Mouse (Mus musculus) MEL (cell line): ENCODE results near the gene Tmem86b. TPM values are rescaled to one million over a fixed set of nuclear protein-coding genes. Genes with fewer than 3 reads are reported as not detected.

Experiments
- DNase-seq: peaks from one replicate; pipeline ENCODE4 v3.0.0; 2011; ENCODE audit warnings: low read depth, low spot score
- H3K27ac ChIP-seq: 2 replicates; pipeline ENCODE4 v1.5.1; 2012; ENCODE audit warnings: low read depth, mild to moderate bottlenecking, control low read depth, low read length, moderate library complexity; ENCODE audit not compliant: control insufficient read depth
- H3K27me3 ChIP-seq, 2 experiments: fragments of 150-350 bp in 1 of 2; sonication (generic) in 1 of 2; 2 replicates each; pipeline ENCODE4 v1.6.1; 2012; ENCODE audit warnings: low read length in 2 of 2, mild to moderate bottlenecking in 2 of 2, improper control_type of control experiment in 1 of 2, moderate library complexity in 1 of 2; ENCODE audit not compliant: insufficient read depth in 2 of 2, control insufficient read depth in 1 of 2
- H3K36me3 ChIP-seq, 2 experiments: 2 replicates each; pipeline ENCODE4 v1.6.1; 2012 to 2014; ENCODE audit warnings: low read length in 2 of 2, improper control_type of control experiment in 1 of 2, inconsistent platforms in 1 of 2, mild to moderate bottlenecking in 1 of 2; ENCODE audit not compliant: insufficient read depth in 2 of 2, control insufficient read depth in 1 of 2
- H3K4me1 ChIP-seq, 2 experiments: fragments of 150-350 bp in 1 of 2; sonication (generic) in 1 of 2; 2 replicates each; pipeline ENCODE4 v1.6.1; 2012; ENCODE audit warnings: low read length in 2 of 2, improper control_type of control experiment in 1 of 2, mild to moderate bottlenecking in 1 of 2; ENCODE audit not compliant: insufficient read depth in 2 of 2, control insufficient read depth in 1 of 2
- H3K4me3 ChIP-seq, 2 experiments: fragments of 150-350 bp in 1 of 2; sonication (generic) in 1 of 2; 2 replicates each; pipeline ENCODE4 v1.5.1; 2012; ENCODE audit warnings: low read depth in 2 of 2, low read length in 2 of 2, mild to moderate bottlenecking in 2 of 2, moderate library complexity in 2 of 2, control low read depth in 1 of 2, improper control_type of control experiment in 1 of 2; ENCODE audit not compliant: control insufficient read depth in 1 of 2, insufficient read depth in 1 of 2
- H3K79me2 ChIP-seq: 2 replicates; pipeline ENCODE4 v1.6.1; 2012; ENCODE audit warnings: mild to moderate bottlenecking, low read length, moderate library complexity; ENCODE audit not compliant: control insufficient read depth, poor library complexity, insufficient read depth
- H3K9ac ChIP-seq: 2 replicates; pipeline ENCODE4 v1.6.1; 2012; ENCODE audit warnings: low read depth, mild to moderate bottlenecking, control low read depth, low read length, moderate library complexity; ENCODE audit not compliant: control insufficient read depth, poor library complexity, severe bottlenecking
- H3K9me3 ChIP-seq: fragments of 150-350 bp; sonication (generic); replicated peaks from 2 replicates; pipeline ENCODE4 v1.6.1; 2012; ENCODE audit warnings: mild to moderate bottlenecking, low read length, improper control_type of control experiment, moderate library complexity; ENCODE audit not compliant: insufficient read depth
- CHD1 ChIP-seq: IDR thresholded peaks from 2 replicates; pipeline ENCODE4 v1.6.1; 2012; ENCODE audit warnings: low read depth, mild to moderate bottlenecking, inconsistent platforms, low read length, improper control_type of control experiment
- CTCF ChIP-seq, 3 experiments: IDR thresholded peaks in 2 of 3; conservative IDR thresholded peaks in 1 of 3; 2 replicates each; pipeline ENCODE4 v1.5.1; 2011 to 2012; ENCODE audit warnings: low read length in 3 of 3, low read depth in 2 of 3, mild to moderate bottlenecking in 2 of 3, improper control_type of control experiment in 1 of 3, inconsistent platforms in 1 of 3, mixed read lengths in 1 of 3, moderate library complexity in 1 of 3; ENCODE audit not compliant: control insufficient read depth in 1 of 3, insufficient read depth in 1 of 3, poor library complexity in 1 of 3, severe bottlenecking in 1 of 3
- ELF1 ChIP-seq: IDR thresholded peaks from 2 replicates; pipeline ENCODE4 v1.6.1; 2014; ENCODE audit warnings: low read depth, mild to moderate bottlenecking, inconsistent platforms, low read length, improper control_type of control experiment, moderate library complexity
- ETS1 ChIP-seq: IDR thresholded peaks from 2 replicates; pipeline ENCODE4 v1.6.1; 2012; ENCODE audit warnings: low read depth, mild to moderate bottlenecking, inconsistent platforms, low read length, improper control_type of control experiment, moderate library complexity
- GABPA ChIP-seq: IDR thresholded peaks from 2 replicates; pipeline ENCODE4 v1.6.1; 2012; ENCODE audit warnings: low read depth, mild to moderate bottlenecking, inconsistent platforms, low read length, improper control_type of control experiment, moderate library complexity
- JUND ChIP-seq: IDR thresholded peaks from 2 replicates; pipeline ENCODE4 v1.6.1; 2011; ENCODE audit warnings: low read depth, mild to moderate bottlenecking, improper control_type of control experiment, low read length
- MAZ ChIP-seq: IDR thresholded peaks from 2 replicates; pipeline ENCODE4 v1.6.1; 2012; ENCODE audit warnings: low read depth, mild to moderate bottlenecking, inconsistent platforms, low read length, improper control_type of control experiment
- MYB ChIP-seq: IDR thresholded peaks from 2 replicates; pipeline ENCODE4 v1.6.1; 2011; ENCODE audit warnings: mild to moderate bottlenecking, low read depth, low read length, improper control_type of control experiment
- NELFE ChIP-seq: IDR thresholded peaks from 2 replicates; pipeline ENCODE4 v1.6.1; 2011; ENCODE audit warnings: low read depth, low read length, improper control_type of control experiment
- NRF1 ChIP-seq: IDR thresholded peaks from 2 replicates; pipeline ENCODE4 v1.6.1; 2014; ENCODE audit warnings: low read depth, mild to moderate bottlenecking, inconsistent platforms, low read length, improper control_type of control experiment, moderate library complexity; ENCODE audit not compliant: poor library complexity, insufficient read depth, severe bottlenecking
- POLR2A ChIP-seq, 2 experiments: IDR thresholded peaks; 2 replicates each; pipeline ENCODE4 v1.6.1; 2011 to 2012; ENCODE audit warnings: low read length in 2 of 2, mild to moderate bottlenecking in 2 of 2, control low read depth in 1 of 2, improper control_type of control experiment in 1 of 2, low read depth in 1 of 2, moderate library complexity in 1 of 2; ENCODE audit not compliant: control insufficient read depth in 1 of 2, insufficient read depth in 1 of 2, poor library complexity in 1 of 2
- POLR2AphosphoS2 ChIP-seq: IDR thresholded peaks from 2 replicates; pipeline ENCODE4 v1.6.1; 2011; ENCODE audit warnings: low read length, improper control_type of control experiment
- POLR2AphosphoS5 ChIP-seq: IDR thresholded peaks from 2 replicates; pipeline ENCODE4 v1.6.1; 2012; ENCODE audit warnings: low read depth, borderline replicate concordance, mild to moderate bottlenecking, inconsistent platforms, low read length, moderate library complexity, mixed read lengths
- RCOR1 ChIP-seq: IDR thresholded peaks from 2 replicates; pipeline ENCODE4 v1.6.1; 2012; ENCODE audit warnings: low read depth, mild to moderate bottlenecking, inconsistent platforms, low read length, improper control_type of control experiment
- TAL1 ChIP-seq: IDR thresholded peaks from 2 replicates; pipeline ENCODE4 v1.6.1; 2012; ENCODE audit warnings: mild to moderate bottlenecking, inconsistent platforms, low read length, moderate library complexity, mixed read lengths
- TBP ChIP-seq: IDR thresholded peaks from 2 replicates; pipeline ENCODE4 v1.8.0; 2011; ENCODE audit warnings: low read depth, low read length, improper control_type of control experiment
- TCF12 ChIP-seq: IDR thresholded peaks from 2 replicates; pipeline ENCODE4 v1.6.1; 2014; ENCODE audit warnings: low read depth, mild to moderate bottlenecking, inconsistent platforms, low read length, improper control_type of control experiment, moderate library complexity
- UBTF ChIP-seq: IDR thresholded peaks from 2 replicates; pipeline ENCODE4 v1.6.1; 2012; ENCODE audit warnings: low read depth, mild to moderate bottlenecking, inconsistent platforms, low read length, improper control_type of control experiment, moderate library complexity, borderline replicate concordance; ENCODE audit not compliant: insufficient read depth
- ZC3H11A ChIP-seq: IDR thresholded peaks from 2 replicates; pipeline ENCODE4 v1.6.1; 2012; ENCODE audit warnings: low read depth, mild to moderate bottlenecking, inconsistent platforms, low read length, improper control_type of control experiment
- polyA plus RNA-seq, 2 experiments: library from polyadenylated mRNA; stranded (reverse) in 1 of 2; unstranded in 1 of 2; fragments of >175 nt in 1 of 2; fragments of >200 nt in 1 of 2; gene quantifications; 2 replicates each; pipeline versions ENCODE4 v1.2.1 to v1.2.4; 2012; ENCODE audit warnings: low replicate concordance in 2 of 2, low read depth in 1 of 2; ENCODE audit not compliant: insufficient read length in 2 of 2, insufficient read depth in 1 of 2, missing spikeins in 1 of 2
- total RNA-seq: library from RNA; depleted of rRNA; stranded (reverse); fragments of 300-350 nt; gene quantifications from 2 replicates; pipeline ENCODE4 v1.2.3, GENCODE M21; 2012

Tmem86b gene
- total and polyA plus RNA-seq, 3 experiments: 10.2 to 31.6 TPM; not detected in 1

- Histone ChIP-seq H3K79me2 (no peaks in the 10 kb centered on the region), H3K9me3 (no peaks in the 10 kb centered on the region), H3K36me3 (0 out of 4 replicates have a peak, but pooled peaks cover 0 to 2% of the 10 kb centered on the region in 2 experiments), H3K4me3 (no peak overlapping the region), H3K9ac (no peak overlapping the region), H3K4me1 (peaks cover 0 to 11% of the 10 kb centered on the region in 2 experiments; a peak in 2 of 4 replicates), H3K27ac (no peak overlapping the region), H3K27me3 (no peaks in the 10 kb centered on the region; a peak in 1 of 4 replicates)
- TF ChIP-seq TAL1: no peak
- no peak for TF ChIP-seq POLR2AphosphoS2
- TF ChIP-seq GABPA: no peak
- no peak for TF ChIP-seq POLR2A (IDR thresholded peaks at IDR 0.05; ENCODE audit: control insufficient read depth in 1 of 2, insufficient read depth in 1 of 2, low read depth in 1 of 2, low read length in 2 of 2, poor library complexity in 1 of 2)
- no peak for TF ChIP-seq ETS1
- TF ChIP-seq TCF12: no peak
- DNase-seq: no peak
These were observed 19.3 kb downstream of the Tmem86b start for GRCm38 (mm10) chr7:4611921-4612341.

- H3K9ac ChIP-seq: no peak overlapping the region
- no peak overlapping the region for H3K4me3 ChIP-seq
- no peaks in the 10 kb centered on the region; a peak in 1 of 4 replicates for H3K27me3 ChIP-seq
- no peak for DNase-seq
- H3K27ac ChIP-seq: no peak overlapping the region
- TF ChIP-seq GABPA: no peak
- TF ChIP-seq ETS1: no peak
- TF ChIP-seq JUND: no peak
- no peak for TF ChIP-seq NRF1
- no peak for TF ChIP-seq CHD1
- TF ChIP-seq MAZ: no peak
- TF ChIP-seq UBTF: no peak
- no peak for TF ChIP-seq POLR2A (IDR thresholded peaks at IDR 0.05; ENCODE audit: control insufficient read depth in 1 of 2, insufficient read depth in 1 of 2, low read depth in 1 of 2, low read length in 2 of 2, poor library complexity in 1 of 2)
- no peak for TF ChIP-seq ZC3H11A
- TF ChIP-seq POLR2AphosphoS5: no peak
- TF ChIP-seq CTCF (IDR thresholded peaks at IDR 0.05 in 2 of 3, conservative IDR thresholded peaks at IDR 0.05 in 1 of 3; ENCODE audit: control insufficient read depth in 1 of 3, insufficient read depth in 1 of 3, low read depth in 2 of 3, low read length in 3 of 3, poor library complexity in 1 of 3, severe bottlenecking in 1 of 3): no peak
- H3K36me3 ChIP-seq: 0 out of 4 replicates have a peak, but pooled peaks cover 0 to 2% of the 10 kb centered on the region in 2 experiments
- peaks cover 0 to 11% of the 10 kb centered on the region in 2 experiments; a peak in 2 of 4 replicates for H3K4me1 ChIP-seq
- H3K9me3 ChIP-seq: no peaks in the 10 kb centered on the region
- no peaks in the 10 kb centered on the region for H3K79me2 ChIP-seq
These were observed 19.7 kb downstream of the Tmem86b start for GRCm38 (mm10) chr7:4611511-4611910.

- H3K36me3 ChIP-seq: no peaks in the 10 kb centered on the region
- no peak for DNase-seq
- H3K27ac ChIP-seq: no peak overlapping the region
- H3K9ac ChIP-seq: no peak overlapping the region
- H3K4me3 ChIP-seq: no peak overlapping the region
- H3K27me3 ChIP-seq: no peaks in the 10 kb centered on the region
- H3K4me1 ChIP-seq: no peaks in the 10 kb centered on the region
- TF ChIP-seq TBP (no peak), MYB (no peak), MAZ (no peak), NELFE (no peak), ELF1 (no peak), RCOR1 (no peak)
- H3K79me2 ChIP-seq: no peaks in the 10 kb centered on the region
- H3K9me3 ChIP-seq: no peaks in the 10 kb centered on the region
These were observed 23.2 kb downstream of the Tmem86b start for GRCm38 (mm10) chr7:4608002-4608401.
